Mouse (Mus musculus): ENCODE data around the gene Sorbs1.

Sorbs1 gene

DNA sequence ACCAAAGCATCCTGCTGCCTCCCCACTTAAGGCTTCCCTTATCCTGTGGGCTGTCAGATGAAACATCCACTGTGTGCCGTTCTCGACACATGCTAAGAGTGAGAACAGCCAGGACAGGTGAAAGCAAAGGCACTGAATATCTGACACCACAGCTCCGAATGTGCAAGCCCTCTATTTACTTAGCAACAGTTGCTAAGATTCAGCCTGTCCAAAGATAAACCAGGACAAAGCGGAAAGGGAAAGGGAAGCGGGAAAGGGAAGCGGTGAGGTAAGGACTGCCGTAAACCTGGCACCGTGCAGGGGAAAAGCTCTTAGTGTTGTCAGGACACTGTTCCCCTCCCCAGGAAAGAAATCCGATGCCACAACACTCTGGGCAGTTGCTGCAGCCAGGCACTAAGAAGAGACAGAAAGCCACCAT lies 75.9 kb downstream of the Sorbs1 start:
- no peak for DNase-seq (ENCODE audit: low spot score in 2 of 2)

GRCm38 (mm10) chr19:40436465-40437200 lies 76.9 kb downstream of the Sorbs1 start:
- DNase-seq (ENCODE audit: low spot score in 2 of 2), result no peak

GRCm38 (mm10) chr19:40435797-40436196 lies 77.8 kb downstream of the Sorbs1 start:
- DNase-seq (ENCODE audit: low spot score in 2 of 2), result no peak

GRCm38 (mm10) chr19:40435045-40435444 lies 78.5 kb downstream of the Sorbs1 start:
- DNase-seq (ENCODE audit: low spot score in 2 of 2), result no peak

DNA sequence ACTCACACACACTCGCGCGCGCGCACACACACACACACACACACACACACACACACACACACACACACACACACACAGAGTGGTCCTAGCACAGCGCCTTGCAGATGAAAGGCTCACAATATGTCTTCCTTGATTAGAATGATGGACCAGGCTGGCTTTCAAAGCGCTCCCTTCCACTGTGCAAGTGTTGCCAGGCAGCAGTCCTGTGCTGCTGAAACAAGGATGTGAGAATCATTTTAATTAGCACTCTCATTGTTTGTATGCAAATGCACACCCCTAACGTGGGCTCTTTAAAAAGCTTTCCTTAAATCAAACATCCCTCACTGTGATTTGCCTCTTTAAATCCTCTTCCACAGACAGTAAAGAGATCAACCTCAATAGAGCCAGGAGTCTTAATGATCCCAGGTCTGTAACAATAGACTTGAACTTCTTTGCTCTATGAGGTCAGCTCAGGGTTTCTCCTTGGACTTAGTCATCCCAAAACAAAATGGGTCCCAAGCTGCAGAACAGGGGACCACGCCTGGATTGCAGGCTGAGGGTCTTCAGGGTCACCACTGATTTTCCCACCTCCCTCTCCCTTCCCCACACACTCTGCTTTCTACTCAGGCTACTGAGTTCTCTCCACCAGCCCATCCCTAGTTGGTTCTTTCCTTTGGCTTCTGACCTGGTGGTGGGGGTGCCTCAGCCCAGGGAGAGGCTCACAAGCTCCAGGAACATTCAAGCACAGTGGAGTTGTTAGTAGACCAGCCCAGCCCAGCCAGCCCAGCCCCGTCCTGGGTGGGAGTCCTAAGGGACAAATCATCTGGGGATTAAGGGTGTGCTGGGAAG lies 79.3 kb downstream of the Sorbs1 start:
- peak; percentile 39 to 60 for DNase-seq (ENCODE audit: low spot score in 2 of 2)

GRCm38 (mm10) chr19:40433316-40433912 lies 80.2 kb downstream of the Sorbs1 start:
- DNase-seq (ENCODE audit: low spot score in 2 of 2), result no peak

DNA sequence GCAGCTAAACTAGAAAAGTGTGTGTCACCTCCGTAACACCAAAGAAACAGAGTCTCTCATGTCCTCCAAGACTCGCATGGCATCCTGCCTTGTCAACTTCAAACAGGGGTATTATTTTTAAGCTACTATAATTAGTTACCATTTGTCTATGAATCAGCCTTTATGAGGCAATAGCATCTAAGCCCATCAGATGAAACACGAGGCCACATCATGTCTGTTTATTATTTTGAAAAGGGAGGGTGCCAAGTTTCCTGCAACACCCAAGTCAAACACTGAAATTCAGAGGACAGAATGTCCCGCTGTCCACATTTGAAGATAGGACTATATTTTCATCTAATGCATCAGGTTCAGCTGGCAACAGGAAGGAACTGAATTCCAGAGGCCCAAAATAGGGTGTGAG lies 81.6 kb downstream of the Sorbs1 start:
- DNase-seq (ENCODE audit: low spot score in 2 of 2), result no peak

GRCm38 (mm10) chr19:40429572-40429971 lies 84.0 kb downstream of the Sorbs1 start:
- no peak for DNase-seq (ENCODE audit: low spot score in 2 of 2)

GRCm38 (mm10) chr19:40429169-40429568 lies 84.4 kb downstream of the Sorbs1 start:
- no peak for DNase-seq (ENCODE audit: low spot score in 2 of 2)

DNA sequence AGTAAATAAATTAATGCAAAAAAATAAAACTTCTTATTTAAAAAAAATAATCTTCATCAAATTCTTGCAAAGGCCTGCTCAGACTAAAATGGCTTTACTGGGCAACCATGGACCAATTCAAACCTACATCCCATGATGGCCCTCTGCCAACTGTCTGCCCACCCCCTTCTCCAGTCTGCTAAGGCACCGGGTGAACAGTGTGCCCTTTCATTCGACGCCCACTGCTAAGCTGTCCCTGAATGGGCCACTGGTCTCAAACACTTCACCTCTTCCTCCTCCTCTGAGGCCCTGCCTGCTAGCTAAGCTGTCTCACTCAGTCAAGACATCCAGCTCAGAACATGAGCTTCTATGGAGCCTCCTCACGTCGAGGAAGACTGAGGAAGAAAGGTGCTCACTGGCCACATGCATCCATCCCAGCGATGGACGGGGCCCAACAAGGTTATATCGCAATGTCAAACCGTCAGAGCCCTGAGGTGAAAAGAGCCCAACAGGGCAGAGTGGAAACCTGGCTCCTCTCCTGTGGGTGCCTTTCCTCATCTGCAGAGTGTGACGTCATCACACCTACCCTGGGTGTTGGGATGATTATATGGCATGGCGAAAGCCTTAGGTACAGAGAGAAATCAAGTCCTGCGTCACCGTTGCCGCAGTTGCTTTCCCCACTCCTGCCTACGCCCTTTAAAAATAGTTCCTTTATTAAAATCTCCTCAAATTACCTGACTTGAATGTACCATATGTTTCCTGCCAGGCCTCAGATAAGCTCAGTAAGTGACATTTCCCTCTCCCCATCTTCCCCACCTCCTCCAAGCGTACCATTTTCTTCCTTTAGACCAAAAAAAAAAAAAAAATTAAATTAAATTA lies 87.2 kb downstream of the Sorbs1 start:
- no peak for DNase-seq (ENCODE audit: low spot score in 2 of 2)

- no peak for DNase-seq (ENCODE audit: low spot score in 2 of 2)
Measured at GRCm38 (mm10) chr19:40425326-40425725, 88.3 kb downstream of the Sorbs1 start.

- no peak for DNase-seq (ENCODE audit: low spot score in 2 of 2)
Measured at GRCm38 (mm10) chr19:40421037-40421436, 92.5 kb downstream of the Sorbs1 start.

DNA sequence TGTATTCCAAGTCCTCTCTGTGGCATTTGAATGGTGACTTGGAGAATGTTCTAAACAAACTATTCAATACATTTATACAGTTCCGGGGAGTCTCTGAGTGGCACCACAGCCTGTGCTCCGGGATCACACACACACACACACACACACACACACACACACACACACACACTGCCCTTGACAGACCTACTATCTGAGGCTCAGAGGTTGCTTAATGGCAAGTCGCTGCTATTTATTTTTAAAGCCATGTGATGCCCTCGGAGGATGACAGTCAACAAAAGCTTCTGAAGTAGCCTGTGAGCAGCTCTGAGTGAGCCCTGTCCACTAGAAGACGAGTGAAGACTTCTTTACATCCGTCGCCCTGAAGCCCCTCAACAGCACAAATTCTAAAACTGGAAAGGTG lies 94.3 kb downstream of the Sorbs1 start:
- DNase-seq (ENCODE audit: low spot score in 2 of 2), result no peak

DNA sequence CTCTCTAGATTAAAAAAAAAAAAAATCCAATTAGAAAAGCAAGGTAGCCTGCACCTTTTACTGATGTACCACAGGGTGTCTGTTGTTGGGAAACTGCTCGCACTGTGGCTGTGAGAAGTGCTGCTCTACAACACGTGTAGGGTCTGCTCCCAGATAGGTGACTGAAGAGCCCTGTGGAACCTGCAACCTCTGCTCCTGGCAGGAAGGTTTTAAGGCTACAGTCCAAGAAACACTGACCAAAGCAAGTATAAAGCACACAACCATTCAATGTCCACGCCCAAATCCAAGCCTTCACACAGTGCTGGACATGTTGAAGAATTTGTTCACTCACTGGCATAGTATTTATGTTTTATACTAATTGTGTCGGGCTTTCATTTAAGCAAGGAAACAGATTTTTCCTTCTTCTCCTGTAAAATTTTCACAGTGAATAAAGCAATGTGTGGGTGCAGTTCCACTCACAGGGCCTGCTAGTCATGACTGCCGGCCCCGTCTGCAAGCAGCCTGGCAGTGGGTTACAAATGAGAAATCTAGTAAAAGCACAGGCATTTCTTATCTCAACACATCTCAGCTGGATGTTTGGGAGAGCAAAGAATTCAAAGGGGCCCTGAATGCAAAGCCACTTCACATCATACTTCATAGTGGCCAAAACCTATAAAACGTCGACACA lies 96.3 kb downstream of the Sorbs1 start:
- DNase-seq (ENCODE audit: low spot score in 2 of 2), result no peak

DNA sequence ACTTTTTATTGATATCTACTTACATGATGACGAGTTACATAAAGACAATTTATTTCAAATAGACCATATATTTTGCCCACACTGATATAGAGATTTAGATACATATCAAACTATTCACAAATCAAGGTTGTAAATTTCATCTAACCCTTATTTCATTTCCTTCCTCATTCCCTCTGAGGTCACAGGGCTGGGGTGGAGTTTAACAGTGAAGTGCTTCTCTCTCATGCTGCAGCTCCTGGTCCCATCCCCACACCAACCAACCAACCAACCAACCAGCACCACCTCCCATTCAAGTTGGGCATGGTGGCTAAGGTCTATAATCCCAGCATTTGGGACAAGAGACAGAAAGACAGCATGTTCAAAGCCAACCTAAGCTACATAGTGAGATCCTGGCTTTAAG lies 97.9 kb downstream of the Sorbs1 start:
- no peak for DNase-seq (ENCODE audit: low spot score in 2 of 2)

- DNase-seq (ENCODE audit: low spot score in 2 of 2), result no peak
Measured at GRCm38 (mm10) chr19:40414798-40415475, 98.6 kb downstream of the Sorbs1 start.

- no peak for DNase-seq (ENCODE audit: low spot score in 2 of 2)
Measured at GRCm38 (mm10) chr19:40414386-40414785, 99.2 kb downstream of the Sorbs1 start.

DNA sequence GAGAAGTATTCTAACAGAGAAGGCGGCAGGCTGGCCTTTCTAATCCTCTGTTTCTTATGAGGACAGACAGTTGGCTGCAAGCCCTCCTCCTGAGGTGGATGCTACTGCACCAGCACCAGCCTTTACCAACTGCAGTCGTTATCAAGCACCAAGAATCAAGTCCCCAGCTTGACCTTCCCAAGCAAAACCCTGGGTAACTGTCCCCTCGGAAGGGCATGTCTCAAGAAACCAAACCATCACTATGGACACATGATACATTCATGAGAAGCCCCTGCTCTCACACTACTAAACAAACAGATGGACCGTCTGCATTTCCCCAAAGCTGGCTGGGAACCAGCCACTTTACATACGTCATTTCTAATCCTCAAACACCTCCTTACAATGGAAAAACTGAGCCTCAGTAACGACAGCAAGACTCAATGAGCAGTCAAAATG lies 102.2 kb downstream of the Sorbs1 start:
- no peak for DNase-seq (ENCODE audit: low spot score in 2 of 2)

- DNase-seq (ENCODE audit: low spot score in 2 of 2), result no peak
Measured at GRCm38 (mm10) chr19:40410511-40410910, 103.1 kb downstream of the Sorbs1 start.

DNA sequence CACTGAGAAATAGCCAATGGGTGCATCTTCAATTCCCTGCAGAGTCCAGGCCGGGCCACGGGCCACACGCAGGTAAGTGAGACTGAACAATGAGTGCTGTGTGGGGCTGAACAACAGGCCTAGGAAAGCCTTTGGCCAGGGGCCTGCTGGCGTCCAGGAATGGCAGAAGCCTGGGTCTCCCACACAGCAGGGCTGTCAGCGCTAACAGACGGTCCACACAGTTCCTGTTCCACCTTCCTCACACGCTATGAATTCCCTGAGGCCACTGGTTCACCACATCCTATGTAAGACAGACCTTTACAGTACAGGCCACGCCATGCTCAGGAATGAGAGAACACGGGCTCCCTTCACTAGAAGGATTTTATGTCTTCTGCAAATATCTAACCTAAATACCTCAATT lies 103.5 kb downstream of the Sorbs1 start:
- no peak for DNase-seq (ENCODE audit: low spot score in 2 of 2)
